Mouse (Mus musculus) stomach, embryonic 15.5 days (tissue): ENCODE data around the gene Nfkbil1. TPM values are rescaled to one million over a fixed set of nuclear protein-coding genes. Genes with fewer than 3 reads are reported as not detected.

Source experiments
- ATAC-seq: fragments of 200-750 bp; cut with Nextera tagmentation; 2 replicates; pipeline ENCODE4 v1.8.0; 2017; ENCODE audit warnings: low read depth, moderate number of reproducible peaks, moderate TSS enrichment; ENCODE audit not compliant: insufficient read depth, low FRiP score
- H3K27ac ChIP-seq: fragments of 300-500 bp; sonication (generic); 2 replicates; pipeline ENCODE4 v1.5.1; 2015; ENCODE audit warnings: mild to moderate bottlenecking, inconsistent platforms
- H3K27me3 ChIP-seq: fragments of 300-500 bp; sonication (generic); replicated peaks from 2 replicates; pipeline ENCODE4 v1.6.1; 2015; ENCODE audit warnings: inconsistent platforms
- H3K36me3 ChIP-seq: fragments of 300-500 bp; sonication (generic); 2 replicates; pipeline ENCODE4 v1.6.1; 2015; ENCODE audit warnings: inconsistent platforms
- H3K4me1 ChIP-seq: fragments of 300-500 bp; sonication (generic); 2 replicates; pipeline ENCODE4 v1.6.1; 2015; ENCODE audit warnings: inconsistent platforms
- H3K4me2 ChIP-seq: fragments of 300-500 bp; sonication (generic); 2 replicates; pipeline ENCODE4 v1.6.1; 2015; ENCODE audit warnings: mild to moderate bottlenecking, inconsistent platforms
- H3K4me3 ChIP-seq: fragments of 300-500 bp; sonication (generic); replicated peaks from 2 replicates; pipeline ENCODE4 v1.5.1; 2015; ENCODE audit warnings: inconsistent platforms
- H3K9ac ChIP-seq: fragments of 300-500 bp; sonication (generic); 2 replicates; pipeline ENCODE4 v1.6.1; 2015; ENCODE audit warnings: inconsistent platforms
- H3K9me3 ChIP-seq: fragments of 300-500 bp; sonication (generic); 2 replicates; pipeline ENCODE4 v1.6.1; 2016; ENCODE audit warnings: inconsistent platforms
- WGBS: fragments of 180-500 bp; shearing (Covaris S2); methylation state at CpG from one replicate; pipeline ENCODE4 v1.1.7; 2015; 5-methylcytosine and 5-hydroxymethylcytosine counted together
- polyA plus RNA-seq: library from polyadenylated mRNA; unstranded; fragments of >200 nt; fragmentation: Nextera tagmentation; extraction: Ambion mirVana; gene quantifications from 2 replicates; pipeline ENCODE4 v1.2.1, GENCODE M21; 2015

Nfkbil1 gene
- polyA plus RNA-seq, 1 experiment from 2014 or later: 12.5 TPM

DNA sequence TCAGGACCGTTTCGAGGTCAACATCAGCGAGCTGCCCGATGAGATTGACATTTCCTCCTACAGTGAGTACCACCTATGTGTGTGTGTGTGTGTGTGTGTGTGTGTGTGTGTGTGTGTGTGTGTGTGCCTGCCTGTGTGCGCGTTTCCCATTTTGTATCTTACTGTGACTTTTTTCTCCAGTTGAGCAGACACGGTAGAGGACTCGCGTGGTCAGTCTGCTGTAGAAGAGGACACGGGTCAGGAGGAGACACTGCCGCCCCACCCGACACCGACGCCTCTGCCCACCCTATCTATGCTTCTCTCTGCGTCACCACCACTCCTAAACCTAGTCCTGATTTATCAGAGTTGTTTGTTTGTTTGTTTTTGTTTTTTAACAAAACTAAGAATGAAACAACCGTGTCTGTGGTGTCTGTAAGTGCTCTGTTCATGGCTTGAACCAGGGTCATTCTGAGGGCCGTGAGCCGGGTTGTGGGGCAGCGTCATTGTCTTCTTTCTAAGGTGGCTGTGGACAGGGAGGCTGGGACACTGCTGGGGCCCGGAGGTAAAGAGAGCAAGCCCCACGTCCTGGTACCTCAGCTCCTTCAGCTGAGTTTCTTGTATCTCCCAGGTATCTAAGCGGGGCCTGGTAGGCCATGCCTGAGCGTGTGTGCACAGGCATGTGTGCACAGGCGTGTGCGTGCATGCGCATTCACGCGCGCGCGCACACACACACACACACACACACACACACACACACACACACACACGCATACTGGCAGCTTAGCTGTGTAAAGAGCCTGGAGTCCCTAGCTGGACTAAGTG is 17.9 kb upstream of the Nfkbil1 start:
- no peak overlapping the region for H3K4me3 ChIP-seq
- H3K9ac ChIP-seq: no peak overlapping the region
- no peaks in the 10 kb centered on the region for H3K27me3 ChIP-seq
- H3K4me2 ChIP-seq: no peak overlapping the region
- H3K27ac ChIP-seq: no peak overlapping the region; the same call in 1 of the 2 replicates
- peaks cover 51% of the 10 kb centered on the region for H3K36me3 ChIP-seq
- H3K9me3 ChIP-seq: no peaks in the 10 kb centered on the region
- 84% methylated on average over 32 of the region's 32 CpGs for WGBS
- 0 out of 2 replicates have a peak, but pooled peaks cover 3% of the 10 kb centered on the region for H3K4me1 ChIP-seq
- ATAC-seq: no peak

DNA sequence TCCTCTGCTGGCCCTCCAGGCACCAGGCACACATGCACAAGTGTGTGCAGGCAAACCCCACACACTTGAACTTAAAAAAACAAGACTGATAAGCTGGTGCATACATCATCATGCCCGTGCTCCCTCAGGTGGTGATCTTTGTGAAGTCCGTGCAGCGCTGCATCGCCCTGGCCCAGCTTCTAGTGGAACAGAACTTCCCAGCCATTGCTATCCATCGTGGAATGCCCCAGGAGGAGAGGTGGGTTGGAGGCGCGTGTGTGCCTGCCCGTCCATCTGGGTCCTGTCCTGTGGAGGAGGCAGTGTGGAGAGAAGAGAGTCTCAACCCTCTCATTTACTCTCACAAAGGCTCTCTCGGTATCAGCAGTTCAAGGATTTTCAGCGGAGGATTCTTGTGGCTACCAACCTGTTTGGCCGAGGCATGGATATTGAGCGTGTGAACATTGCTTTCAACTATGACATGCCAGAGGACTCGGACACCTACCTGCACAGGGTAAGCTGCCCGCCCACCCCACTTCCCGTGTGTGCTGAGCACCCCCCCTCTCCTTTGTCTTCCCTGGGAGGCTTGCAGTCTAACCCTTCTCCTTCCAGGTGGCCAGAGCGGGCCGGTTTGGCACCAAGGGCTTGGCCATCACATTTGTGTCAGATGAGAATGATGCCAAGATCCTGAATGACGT is 17.2 kb upstream of the Nfkbil1 start:
- H3K9me3 ChIP-seq: no peaks in the 10 kb centered on the region
- H3K4me1 ChIP-seq: peaks cover 3% of the 10 kb centered on the region; the same call in 1 of the 2 replicates

DNA sequence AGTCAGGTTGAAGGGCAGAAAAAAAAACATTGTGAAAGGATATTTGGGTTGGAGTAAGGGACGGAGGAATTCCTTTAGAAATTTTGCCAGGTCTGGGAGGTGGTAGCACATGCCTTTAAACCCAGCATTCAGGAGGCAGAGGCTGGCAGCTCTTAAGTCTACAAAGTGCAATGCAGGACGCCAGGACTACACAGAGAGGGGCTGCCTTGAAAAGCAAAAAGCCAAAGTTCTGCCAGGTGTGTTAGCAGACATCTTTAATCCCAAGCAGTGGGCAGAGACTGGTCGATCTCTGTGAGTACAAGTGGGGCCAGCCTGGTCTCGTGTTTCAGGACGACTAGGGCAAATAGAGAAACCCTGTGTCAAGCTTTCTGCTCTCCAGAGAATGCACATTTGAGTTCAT is 16.4 kb upstream of the Nfkbil1 start:
- no peak for ATAC-seq
- H3K27ac ChIP-seq: no peak overlapping the region
- no peak overlapping the region for H3K4me2 ChIP-seq
- peaks cover 65% of the 10 kb centered on the region for H3K36me3 ChIP-seq
- no peak overlapping the region for H3K9ac ChIP-seq
- H3K27me3 ChIP-seq: no peaks in the 10 kb centered on the region
- H3K4me1 ChIP-seq: peaks cover 4% of the 10 kb centered on the region; the same call in 1 of the 2 replicates
- WGBS: 82% methylated on average over 5 of the region's 5 CpGs
- H3K9me3 ChIP-seq: no peaks in the 10 kb centered on the region
- H3K4me3 ChIP-seq: no peak overlapping the region

More for the DNA sequence above, 17.2 kb upstream of the Nfkbil1 start:
- WGBS: 79% methylated on average over 18 of the region's 18 CpGs
- no peak overlapping the region for H3K4me2 ChIP-seq
- peaks cover 57% of the 10 kb centered on the region for H3K36me3 ChIP-seq
- no peaks in the 10 kb centered on the region for H3K27me3 ChIP-seq
- no peak overlapping the region for H3K27ac ChIP-seq
- ATAC-seq: no peak
- H3K4me3 ChIP-seq: no peak overlapping the region
- H3K9ac ChIP-seq: no peak overlapping the region

DNA sequence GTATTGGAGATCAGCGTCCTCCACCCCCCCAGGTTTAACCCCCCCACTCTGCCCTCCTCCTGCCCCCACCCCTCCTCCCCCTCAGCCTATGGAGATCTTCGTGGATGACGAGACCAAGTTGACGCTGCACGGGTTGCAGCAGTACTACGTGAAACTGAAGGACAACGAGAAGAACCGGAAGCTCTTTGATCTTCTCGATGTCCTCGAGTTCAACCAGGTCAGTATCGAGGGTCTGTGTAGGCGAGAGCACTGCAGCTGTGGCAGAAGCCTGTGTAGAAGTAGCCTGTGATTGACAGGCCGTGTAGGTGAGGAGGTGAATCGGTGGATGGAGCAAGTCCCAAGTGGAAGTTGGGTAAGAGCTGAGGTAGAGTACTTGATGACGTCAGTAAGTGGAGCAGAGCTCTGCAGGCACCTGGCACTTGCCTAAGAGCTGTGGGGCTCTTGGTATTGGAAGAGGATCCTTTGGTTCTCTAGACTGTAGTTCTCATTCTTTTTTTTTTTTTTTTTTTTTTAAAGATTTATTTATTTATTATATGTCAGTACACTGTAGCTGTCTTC is 15.6 kb upstream of the Nfkbil1 start:
- Histone ChIP-seq H3K4me1 (peaks cover 4% of the 10 kb centered on the region; the same call in 1 of the 2 replicates), H3K27me3 (no peaks in the 10 kb centered on the region), H3K9ac (no peak overlapping the region), H3K9me3 (no peaks in the 10 kb centered on the region), H3K4me3 (no peak overlapping the region), H3K27ac (no peak overlapping the region), H3K4me2 (no peak overlapping the region), H3K36me3 (peaks cover 72% of the 10 kb centered on the region)
- no peak for ATAC-seq
- 78% methylated on average over 15 of the region's 15 CpGs for WGBS

GRCm38 (mm10) chr17:35250348-35251120 is 14.9 kb upstream of the Nfkbil1 start:
- 75% methylated on average over 3 of the region's 3 CpGs for WGBS
- no peak for ATAC-seq
- no peaks in the 10 kb centered on the region for H3K27me3 ChIP-seq
- H3K36me3 ChIP-seq: peaks cover 79% of the 10 kb centered on the region
- H3K4me2 ChIP-seq: no peak overlapping the region
- H3K9me3 ChIP-seq: no peaks in the 10 kb centered on the region
- no peak overlapping the region for H3K27ac ChIP-seq
- H3K4me1 ChIP-seq: peaks cover 6% of the 10 kb centered on the region
- no peak overlapping the region for H3K9ac ChIP-seq
- H3K4me3 ChIP-seq: no peak overlapping the region

DNA sequence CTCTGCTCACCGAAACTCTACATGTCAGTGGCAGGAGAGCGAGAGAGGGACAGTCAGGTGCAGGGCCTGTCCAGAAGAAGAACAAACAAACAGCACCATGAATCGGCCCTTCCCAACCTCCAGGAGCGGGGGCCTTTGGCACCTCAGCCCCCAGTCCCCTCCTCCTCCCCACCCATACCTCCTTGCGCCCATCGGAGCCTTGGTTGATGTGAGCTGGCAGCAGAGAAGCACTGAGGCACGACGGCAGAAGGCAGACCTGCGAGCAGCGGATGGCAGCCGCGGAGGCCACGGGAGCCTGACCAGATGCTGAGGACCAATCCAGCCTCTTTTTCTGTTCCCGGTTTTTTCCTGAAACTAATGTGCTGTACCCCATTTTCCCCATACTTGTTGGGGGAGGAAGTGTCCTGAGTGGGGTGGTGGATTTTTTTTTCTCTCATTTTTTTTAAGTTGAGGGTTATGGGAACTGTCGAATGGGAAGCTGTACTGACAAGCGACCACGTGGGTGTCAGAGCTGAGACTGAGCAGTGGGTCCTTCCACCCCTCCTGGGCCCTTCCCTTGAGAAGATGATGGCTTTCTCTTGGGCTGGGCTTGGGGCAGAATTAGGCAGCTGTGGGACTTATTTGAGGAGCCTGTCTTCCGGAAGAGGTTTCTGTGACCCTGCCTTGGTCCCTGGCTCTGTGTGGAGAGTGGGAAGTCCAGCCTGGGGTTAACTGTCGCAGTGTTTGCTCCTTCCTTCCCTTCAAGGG is 14.0 kb upstream of the Nfkbil1 start:
- WGBS: 84% methylated on average over 19 of the region's 19 CpGs
- no peak for ATAC-seq
- Histone ChIP-seq H3K9ac (no peak overlapping the region), H3K27me3 (no peaks in the 10 kb centered on the region), H3K4me3 (no peak overlapping the region), H3K4me2 (no peak overlapping the region), H3K4me1 (peaks cover 15% of the 10 kb centered on the region), H3K36me3 (peaks cover 88% of the 10 kb centered on the region), H3K27ac (no peak overlapping the region), H3K9me3 (no peaks in the 10 kb centered on the region)

- no peak overlapping the region for H3K9ac ChIP-seq
- peaks cover 21% of the 10 kb centered on the region for H3K4me1 ChIP-seq
- no peak overlapping the region for H3K27ac ChIP-seq
- H3K4me2 ChIP-seq: no peak overlapping the region
- no peak overlapping the region for H3K4me3 ChIP-seq
- 80% methylated on average over 14 of the region's 14 CpGs for WGBS
- ATAC-seq: no peak
- H3K9me3 ChIP-seq: no peaks in the 10 kb centered on the region
- H3K36me3 ChIP-seq: peaks cover 94% of the 10 kb centered on the region
- no peaks in the 10 kb centered on the region for H3K27me3 ChIP-seq
Observed at GRCm38 (mm10) chr17:35248986-35249385, 13.4 kb upstream of the Nfkbil1 start.

DNA sequence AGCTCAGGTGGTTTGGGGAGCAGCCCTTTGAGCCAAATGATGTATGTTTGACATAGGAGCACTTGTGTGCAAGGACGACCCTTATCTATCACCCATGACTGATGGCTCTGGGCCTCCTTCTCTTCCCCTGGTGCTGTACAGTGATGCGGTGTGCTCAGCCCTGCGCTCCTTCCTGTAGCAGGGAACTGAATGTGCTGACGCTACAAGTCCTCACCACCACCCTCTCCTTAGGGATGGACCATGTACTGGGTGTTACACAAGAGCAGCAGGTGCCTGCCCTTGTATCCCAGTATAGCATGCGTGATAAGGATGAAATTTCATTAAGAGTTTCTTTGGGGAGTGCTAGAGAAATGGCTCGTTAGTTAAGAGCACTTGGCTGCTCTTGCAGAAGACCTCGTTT is 11.6 kb upstream of the Nfkbil1 start:
- Histone ChIP-seq H3K4me1 (peaks cover 30% of the 10 kb centered on the region), H3K4me3 (no peak overlapping the region), H3K4me2 (no peak overlapping the region), H3K27ac (no peak overlapping the region), H3K9ac (no peak overlapping the region), H3K27me3 (no peaks in the 10 kb centered on the region), H3K9me3 (no peaks in the 10 kb centered on the region), H3K36me3 (peaks cover 76% of the 10 kb centered on the region)
- no peak for ATAC-seq
- WGBS: 83% methylated on average over 7 of the region's 7 CpGs

- H3K27me3 ChIP-seq: no peaks in the 10 kb centered on the region
- whole genome bisulfite sequencing: 75% methylated on average over 15 of the region's 15 CpGs
- H3K4me3 ChIP-seq: no peak overlapping the region
- H3K36me3 ChIP-seq: peaks cover 67% of the 10 kb centered on the region
- H3K9me3 ChIP-seq: no peaks in the 10 kb centered on the region
- ATAC-seq: no peak
- H3K4me2 ChIP-seq: no peak overlapping the region
- no peak overlapping the region for H3K27ac ChIP-seq
- H3K4me1 ChIP-seq: peaks cover 30% of the 10 kb centered on the region
- H3K9ac ChIP-seq: no peak overlapping the region
Observed at GRCm38 (mm10) chr17:35245731-35246623, 10.4 kb upstream of the Nfkbil1 start.

DNA sequence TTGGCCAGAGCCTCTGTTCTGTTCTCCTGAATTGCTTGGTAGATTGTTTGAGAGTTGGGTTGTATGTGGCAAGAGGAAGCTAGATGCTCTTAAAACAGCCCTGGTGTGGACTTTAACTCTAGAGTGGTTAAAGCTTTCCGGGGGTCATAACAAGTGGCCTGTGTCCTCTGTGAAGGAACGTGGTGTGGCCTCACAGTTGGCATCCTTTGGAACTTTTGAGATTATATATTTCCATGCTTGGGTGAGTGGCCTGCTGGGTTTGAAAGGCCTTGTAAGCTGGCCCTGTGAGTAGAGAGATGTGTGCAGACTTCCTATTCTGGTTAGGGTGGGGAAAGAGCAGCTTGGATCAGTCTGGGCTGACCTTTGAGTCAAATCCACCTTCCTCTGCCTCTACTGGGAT is 9.4 kb upstream of the Nfkbil1 start:
- 69% methylated on average over 2 of the region's 2 CpGs for WGBS
- no peak overlapping the region for H3K4me3 ChIP-seq
- peak overlapping the region; percentile 81; the same call in 1 of the 2 replicates for H3K4me2 ChIP-seq
- H3K27me3 ChIP-seq: no peaks in the 10 kb centered on the region
- peaks cover 38% of the 10 kb centered on the region for H3K4me1 ChIP-seq
- H3K9me3 ChIP-seq: no peaks in the 10 kb centered on the region
- H3K36me3 ChIP-seq: peaks cover 57% of the 10 kb centered on the region
- ATAC-seq: no peak
- H3K27ac ChIP-seq: no peak overlapping the region
- no peak overlapping the region for H3K9ac ChIP-seq
